In genomic region chr2:26357484-26357883, GRCm38 (mm10) we compare ENCODE assay signal across 10 mouse cellular contexts. TPM values are rescaled to one million over a fixed set of nuclear protein-coding genes. Genes with fewer than 3 reads are reported as not detected.
A peak's percentile ranks its signal among the peaks of the same experiment; 100 is the strongest.
DNase-seq lines count a peak whose midpoint lies in the region; ATAC-seq and TF ChIP-seq lines count a peak whose summit lies in the region.
"Had no signal": no experiment of that assay in that cellular context is flagged by ENCODE, and none has a peak within 500 bp of the region (broad histone marks: within the 10 kb centered on the region; RNA-seq: fewer than 3 reads in every experiment).

No protein-coding gene starts in this region.

- H3K4me2 ChIP-seq in lung, embryonic 14.5 days = no peak overlapping the region
- no peak overlapping the region for H3K4me2 ChIP-seq in stomach, embryonic 14.5 days (replicated peaks; ENCODE audit: low read depth, low read length)
- H3K4me2 ChIP-seq: embryonic facial prominence, embryonic 15.5 days; midbrain, embryonic 11.5 days had no signal

- H3K27me3 ChIP-seq in lung, embryonic 14.5 days (ENCODE audit: insufficient read depth, low read length) = no peaks in the 10 kb centered on the region
- no peaks in the 10 kb centered on the region for H3K27me3 ChIP-seq in stomach, embryonic 14.5 days (ENCODE audit: control insufficient read depth, insufficient read depth, low read length)
- H3K27me3 ChIP-seq: embryonic facial prominence, embryonic 15.5 days had no signal

- peaks cover 9% of the 10 kb centered on the region; the same call in 1 of the 2 replicates for H3K4me1 ChIP-seq in lung, embryonic 14.5 days (ENCODE audit: insufficient read depth)
- H3K4me1 ChIP-seq in stomach, embryonic 14.5 days (ENCODE audit: control insufficient read depth, insufficient read depth, low read length) = peaks cover 4% of the 10 kb centered on the region; the same call in 1 of the 2 replicates

- no peak overlapping the region for H3K27ac ChIP-seq in lung, embryonic 14.5 days (ENCODE audit: low read depth)
- H3K27ac ChIP-seq in stomach, embryonic 14.5 days (ENCODE audit: low read length) = no peak overlapping the region
- H3K27ac ChIP-seq: embryonic facial prominence, embryonic 15.5 days had no signal

- 39% methylated on average over 15 of the region's 15 CpGs for WGBS in lung, embryonic 14.5 days
- WGBS in stomach, embryonic 14.5 days = 48% methylated on average over 15 of the region's 15 CpGs

- H3K9ac ChIP-seq in lung, embryonic 14.5 days = no peak overlapping the region
- H3K9ac ChIP-seq in stomach, embryonic 14.5 days (replicated peaks; ENCODE audit: low read depth, low read length) = no peak overlapping the region
- H3K9ac ChIP-seq: embryonic facial prominence, embryonic 15.5 days had no signal

- no peak overlapping the region for H3K4me3 ChIP-seq in lung, embryonic 14.5 days (ENCODE audit: low read depth, low read length)
- no peak overlapping the region for H3K4me3 ChIP-seq in stomach, embryonic 14.5 days (ENCODE audit: low read depth, low read length)
- H3K4me3 ChIP-seq: embryonic facial prominence, embryonic 15.5 days had no signal

- peak; percentile 47 for TF ChIP-seq CTCF in lung, embryonic 14.5 days (IDR thresholded peaks at IDR 0.05; ENCODE audit: low read depth)

- H3K36me3 ChIP-seq in lung, embryonic 14.5 days (ENCODE audit: insufficient read depth) = 0 out of 2 replicates have a peak, but pooled peaks cover 2% of the 10 kb centered on the region
- no peaks in the 10 kb centered on the region for H3K36me3 ChIP-seq in stomach, embryonic 14.5 days (ENCODE audit: control insufficient read depth, insufficient read depth, low read length)

- no peaks in the 10 kb centered on the region for H3K9me3 ChIP-seq in lung, embryonic 14.5 days (ENCODE audit: low read depth, low read length)
- H3K9me3 ChIP-seq in stomach, embryonic 14.5 days (ENCODE audit: control insufficient read depth, low read depth, low read length) = no peaks in the 10 kb centered on the region
- H3K9me3 ChIP-seq: embryonic facial prominence, embryonic 15.5 days had no signal

- ATAC-seq in lung, embryonic 14.5 days (ENCODE audit: insufficient read depth) = no peak
- ATAC-seq in stomach, embryonic 14.5 days (ENCODE audit: insufficient number of reproducible peaks, insufficient read depth, low FRiP score, low read depth) = 0 out of 2 replicates have a peak, but pooled peaks have one; percentile 29
- ATAC-seq in activated CD4-positive, CD25-positive, alpha-beta regulatory T cell, adult 4 months = no peak

- DNase-seq in cerebellum, adult 11-12 months = peak; percentile 49
- DNase-seq in cerebellum, adult 18-20 months = no peak
- no peak for DNase-seq in lung, embryonic 14.5 days
- DNase-seq in lung, adult 18-20 months = no peak
- peak; percentile 84 for DNase-seq in kidney, adult 18-20 months
- DNase-seq in retina, postnatal 1 day = no peak

RNA-seq across cellular contexts. Expression of gene Card9, which starts 3.2 kb away (rescaled TPM):
- polyA plus RNA-seq in lung, embryonic 14.5 days (2014; fragmentation: Nextera tagmentation; extraction: Ambion mirVana) = 2.4 and 2.8 TPM in 2 replicates
- polyA plus RNA-seq in stomach, embryonic 14.5 days (2014; fragmentation: Nextera tagmentation; extraction: Ambion mirVana) = 0.51 and 0.88 TPM in 2 replicates
- polyA plus RNA-seq in activated CD4-positive, CD25-positive, alpha-beta regulatory T cell, adult 4 months (2017; shearing (Covaris generic)) = 1 to 10 TPM; 1.5 to 2.3 TPM

RNA-seq across cellular contexts. Expression of gene Dnlz, which starts 5.6 kb away (rescaled TPM):
- polyA plus RNA-seq in lung, embryonic 14.5 days (2014; fragmentation: Nextera tagmentation; extraction: Ambion mirVana) = 29.1 and 32.1 TPM in 2 replicates
- polyA plus RNA-seq in stomach, embryonic 14.5 days (2014; fragmentation: Nextera tagmentation; extraction: Ambion mirVana) = 25.6 and 27.6 TPM in 2 replicates
- 1 to 10 TPM; 6.5 to 7.4 TPM for polyA plus RNA-seq in activated CD4-positive, CD25-positive, alpha-beta regulatory T cell, adult 4 months (2017; shearing (Covaris generic))

RNA-seq across cellular contexts. Expression of gene Snapc4, which starts 23.0 kb away (rescaled TPM):
- 28.1 and 32.8 TPM in 2 replicates for polyA plus RNA-seq in lung, embryonic 14.5 days (2014; fragmentation: Nextera tagmentation; extraction: Ambion mirVana)
- polyA plus RNA-seq in stomach, embryonic 14.5 days (2014; fragmentation: Nextera tagmentation; extraction: Ambion mirVana) = 29.4 and 32.2 TPM in 2 replicates
- polyA plus RNA-seq in activated CD4-positive, CD25-positive, alpha-beta regulatory T cell, adult 4 months (2017; shearing (Covaris generic)) = 10 to 100 TPM; 20.1 to 24.4 TPM

RNA-seq across cellular contexts. Expression of gene Entr1, which starts 31.6 kb away (rescaled TPM):
- polyA plus RNA-seq in lung, embryonic 14.5 days (2014; fragmentation: Nextera tagmentation; extraction: Ambion mirVana) = 103 and 116 TPM in 2 replicates
- polyA plus RNA-seq in stomach, embryonic 14.5 days (2014; fragmentation: Nextera tagmentation; extraction: Ambion mirVana) = 102 and 117 TPM in 2 replicates
- 10 to 100 TPM; 44.8 to 54.9 TPM for polyA plus RNA-seq in activated CD4-positive, CD25-positive, alpha-beta regulatory T cell, adult 4 months (2017; shearing (Covaris generic))

RNA-seq across cellular contexts. Expression of gene Pmpca, which starts 31.7 kb away (rescaled TPM):
- 97.4 and 104 TPM in 2 replicates for polyA plus RNA-seq in lung, embryonic 14.5 days (2014; fragmentation: Nextera tagmentation; extraction: Ambion mirVana)
- polyA plus RNA-seq in stomach, embryonic 14.5 days (2014; fragmentation: Nextera tagmentation; extraction: Ambion mirVana) = 83.2 and 86.5 TPM in 2 replicates
- 10 to 100 TPM; 77.1 to 77.7 TPM for polyA plus RNA-seq in activated CD4-positive, CD25-positive, alpha-beta regulatory T cell, adult 4 months (2017; shearing (Covaris generic))

Comparison
In these comparisons a context has a peak if more than half of its experiments do, and no peak if none do; other contexts are left out.
1. DNase-seq: peak in cerebellum, adult 11-12 months (single experiment) and kidney, adult 18-20 months (single experiment); none in cerebellum, adult 18-20 months (0 of 2), lung, embryonic 14.5 days (single experiment), lung, adult 18-20 months (0 of 2) and retina, postnatal 1 day (single experiment).